Mouse (Mus musculus): Measurements from ENCODE around the gene Mex3a.

The Mex3a gene

GRCm38 (mm10) chr3:88529204-88530000, 2.8 kb upstream of the Mex3a start:
- no peak for DNase-seq

GRCm38 (mm10) chr3:88530082-88530864, 1.9 kb upstream of the Mex3a start:
- DNase-seq, result peak in 1 of 2 experiments; percentile 42

GRCm38 (mm10) chr3:88531348-88532298, 572 bp upstream of the Mex3a start:
- DNase-seq, result peak; percentile 92 to 97

GRCm38 (mm10) chr3:88532689-88533511, 705 bp downstream of the Mex3a start:
- DNase-seq, result peak; percentile 36 to 63

- DNase-seq, result peak in 1 of 2 experiments; percentile 36
These were observed 1.5 kb downstream of the Mex3a start for GRCm38 (mm10) chr3:88533706-88534105.

- DNase-seq, result no peak
These were observed 2.8 kb downstream of the Mex3a start for GRCm38 (mm10) chr3:88535005-88535404.

- DNase-seq, result no peak
These were observed 3.3 kb downstream of the Mex3a start for GRCm38 (mm10) chr3:88535527-88535926.

GRCm38 (mm10) chr3:88536103-88536930, 4.1 kb downstream of the Mex3a start:
- peak in 1 of 2 experiments; percentile 37 for DNase-seq

- DNase-seq, result no peak
These were observed 5.0 kb downstream of the Mex3a start for GRCm38 (mm10) chr3:88537146-88537545.

GRCm38 (mm10) chr3:88538271-88539145, 6.3 kb downstream of the Mex3a start:
- no peak for DNase-seq

- DNase-seq, result no peak
These were observed 7.2 kb downstream of the Mex3a start for GRCm38 (mm10) chr3:88539397-88539796.

- no peak for DNase-seq
These were observed 7.9 kb downstream of the Mex3a start for GRCm38 (mm10) chr3:88540085-88540484.

GRCm38 (mm10) chr3:88541622-88542401, 9.6 kb downstream of the Mex3a start:
- DNase-seq, result no peak

- DNase-seq, result peak in 1 of 2 experiments; percentile 6
These were observed 10.3 kb downstream of the Mex3a start for GRCm38 (mm10) chr3:88542486-88542885.

- DNase-seq, result peak in 1 of 2 experiments; percentile 8
These were observed 11.0 kb downstream of the Mex3a start for GRCm38 (mm10) chr3:88543174-88543573.

- DNase-seq, result peak in 1 of 2 experiments; percentile 3
These were observed 11.6 kb downstream of the Mex3a start for GRCm38 (mm10) chr3:88543651-88544410.

GRCm38 (mm10) chr3:88544514-88544913, 12.3 kb downstream of the Mex3a start:
- DNase-seq, result peak in 1 of 2 experiments; percentile 25

Data from thymus, postnatal 36 days (tissue).